Mouse (Mus musculus) heart, embryonic 15.5 days (tissue): ENCODE measurements around the gene Lmbr1l. TPM values are rescaled to one million over a fixed set of nuclear protein-coding genes. Genes with fewer than 3 reads are reported as not detected.

Experiments used
- ATAC-seq: fragments of 200-750 bp; cut with Nextera tagmentation; replicated peaks from 2 replicates; pipeline ENCODE4 v1.8.0; 2017; ENCODE audit warnings: low read depth, moderate TSS enrichment; ENCODE audit not compliant: insufficient number of reproducible peaks, insufficient read depth, low FRiP score
- H3K27ac ChIP-seq: fragments of 300-500 bp; sonication (generic); 2 replicates; pipeline ENCODE4 v1.5.1; 2015; ENCODE audit warnings: mild to moderate bottlenecking, inconsistent platforms
- H3K27me3 ChIP-seq: fragments of 300-500 bp; sonication (generic); 2 replicates; pipeline ENCODE4 v1.6.1; 2015; ENCODE audit warnings: inconsistent platforms
- H3K36me3 ChIP-seq: fragments of 300-500 bp; sonication (generic); 2 replicates; pipeline ENCODE4 v1.6.1; 2015; ENCODE audit warnings: mild to moderate bottlenecking, inconsistent platforms
- H3K4me1 ChIP-seq: fragments of 300-500 bp; sonication (generic); replicated peaks from 2 replicates; pipeline ENCODE4 v1.6.1; 2015; ENCODE audit warnings: inconsistent platforms
- H3K4me2 ChIP-seq: fragments of 300-500 bp; sonication (generic); 2 replicates; pipeline ENCODE4 v1.6.1; 2015; ENCODE audit warnings: inconsistent platforms, mild to moderate bottlenecking, moderate library complexity
- H3K4me3 ChIP-seq: fragments of 300-500 bp; sonication (generic); 2 replicates; pipeline ENCODE4 v1.5.1; 2015; ENCODE audit warnings: mild to moderate bottlenecking, inconsistent platforms
- H3K9ac ChIP-seq: fragments of 300-500 bp; sonication (generic); 2 replicates; pipeline ENCODE4 v1.6.1; 2015; ENCODE audit warnings: mild to moderate bottlenecking, inconsistent platforms
- H3K9me3 ChIP-seq: fragments of 300-500 bp; sonication (generic); replicated peaks from 2 replicates; pipeline ENCODE4 v1.6.1; 2016; ENCODE audit warnings: inconsistent platforms
- WGBS: fragments of 180-500 bp; shearing (Covaris S2); methylation state at CpG from one replicate; pipeline ENCODE4 v1.1.7; 2015; ENCODE audit warnings: mixed read lengths; 5-methylcytosine and 5-hydroxymethylcytosine counted together
- polyA plus RNA-seq: library from polyadenylated mRNA; unstranded; fragments of >200 nt; fragmentation: Nextera tagmentation; extraction: Ambion mirVana; gene quantifications from 2 replicates; pipeline ENCODE4 v1.2.1, GENCODE M21; 2015

Gene Lmbr1l
- polyA plus RNA-seq, 1 experiment from 2014 or later = 10.7 TPM

DNA sequence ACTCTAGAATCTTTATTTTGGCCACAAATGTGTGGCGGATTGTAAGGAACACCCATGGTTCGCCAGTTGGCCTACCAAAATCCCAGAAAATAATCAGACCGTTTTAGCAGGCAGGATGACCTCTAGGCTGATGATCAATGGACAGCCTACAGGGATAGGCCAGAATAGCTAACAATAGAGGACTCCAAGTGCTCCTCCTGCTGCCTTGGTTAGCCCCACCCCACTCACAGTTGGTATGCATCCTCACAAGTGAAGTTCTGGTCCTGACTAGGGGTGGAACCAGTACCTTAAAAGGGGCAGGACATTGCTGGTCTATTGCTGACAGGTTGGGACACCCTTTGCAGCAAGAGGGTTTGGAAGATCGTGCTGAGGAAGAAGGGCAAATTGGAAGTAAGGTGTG is 25.0 kb downstream of the Lmbr1l start:
- Histone ChIP-seq H3K9me3 (no peaks in the 10 kb centered on the region), H3K9ac (no peak overlapping the region), H3K27me3 (peaks cover 54% of the 10 kb centered on the region), H3K4me2 (0 out of 2 replicates have a peak overlapping the region, but pooled peaks have one; percentile 95), H3K4me3 (no peak overlapping the region), H3K36me3 (no peaks in the 10 kb centered on the region), H3K4me1 (peaks cover 50% of the 10 kb centered on the region), H3K27ac (no peak overlapping the region)
- no peak for ATAC-seq
- 78% methylated on average over 4 of the region's 4 CpGs for WGBS

DNA sequence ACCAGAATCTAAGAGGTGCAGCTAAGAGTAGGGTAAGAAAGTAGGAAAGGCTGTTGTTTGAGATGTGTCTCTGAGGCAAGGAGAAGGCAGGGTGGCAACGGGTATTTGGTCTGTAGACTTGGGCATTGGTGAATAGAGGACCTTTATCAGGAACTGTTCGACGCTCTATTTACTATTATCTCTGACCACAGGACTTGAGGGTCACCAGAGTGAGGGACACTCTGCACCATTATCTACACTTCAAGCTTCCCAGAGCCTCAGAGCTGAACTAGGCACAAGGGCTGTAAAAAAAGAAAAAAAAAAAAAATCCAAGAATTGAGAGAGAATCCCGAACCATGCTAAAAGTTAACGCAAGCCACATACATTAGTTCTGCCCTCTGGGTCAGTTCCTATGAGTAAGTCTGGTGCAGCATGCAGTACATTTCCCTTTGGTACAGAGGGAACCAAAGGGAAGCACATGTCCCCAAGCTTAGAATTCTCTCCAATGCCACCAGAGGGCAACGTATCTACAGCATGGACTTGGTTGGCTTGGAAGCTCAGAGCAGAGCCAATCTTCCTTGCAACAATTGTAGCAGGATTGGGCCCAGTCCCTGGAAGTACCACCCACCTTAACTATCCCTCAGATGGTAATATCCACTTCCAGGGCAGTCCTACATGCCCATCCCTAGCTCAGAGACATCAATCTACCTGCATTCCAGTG is 26.0 kb downstream of the Lmbr1l start:
- Histone ChIP-seq H3K27ac (no peak overlapping the region), H3K9ac (no peak overlapping the region), H3K4me1 (peaks cover 41% of the 10 kb centered on the region), H3K9me3 (no peaks in the 10 kb centered on the region), H3K36me3 (no peaks in the 10 kb centered on the region), H3K4me3 (no peak overlapping the region), H3K4me2 (no peak overlapping the region), H3K27me3 (peaks cover 45% of the 10 kb centered on the region)
- WGBS = 27% methylated on average over 6 of the region's 6 CpGs
- peak; percentile 77 for ATAC-seq

DNA sequence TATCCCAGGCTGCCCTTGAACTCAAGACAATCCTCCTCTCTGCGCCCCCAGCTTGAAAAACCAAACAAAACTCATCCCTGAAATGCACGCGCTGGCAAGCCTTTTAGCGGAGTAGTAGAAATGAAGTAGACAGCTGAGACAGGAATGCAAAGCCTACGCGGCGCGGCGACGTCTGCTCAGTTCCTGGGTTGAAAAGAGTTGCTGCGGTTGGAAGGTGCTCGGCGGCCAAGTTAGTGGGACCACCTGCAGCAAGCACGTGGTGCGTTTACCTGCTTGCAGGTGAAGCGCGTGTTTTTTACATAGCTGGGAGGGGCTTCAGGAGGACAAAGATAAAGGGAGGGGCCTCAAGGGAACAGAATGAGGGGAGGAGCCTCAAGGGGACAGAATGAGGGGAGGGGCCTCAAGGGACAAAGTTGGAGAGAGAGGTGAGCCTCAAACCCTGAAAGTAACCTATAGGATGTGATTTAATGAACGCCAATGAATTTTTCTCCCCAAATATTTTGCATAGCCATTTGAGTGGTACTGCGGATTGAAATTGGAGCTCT is 26.8 kb downstream of the Lmbr1l start:
- Histone ChIP-seq H3K9me3 (no peaks in the 10 kb centered on the region), H3K9ac (no peak overlapping the region), H3K27ac (no peak overlapping the region), H3K27me3 (peaks cover 37% of the 10 kb centered on the region), H3K4me1 (peaks cover 36% of the 10 kb centered on the region), H3K36me3 (no peaks in the 10 kb centered on the region), H3K4me2 (peak overlapping the region; percentile 50), H3K4me3 (peak overlapping the region; percentile 18)
- no peak for ATAC-seq
- 12% methylated on average over 19 of the region's 19 CpGs for WGBS

DNA sequence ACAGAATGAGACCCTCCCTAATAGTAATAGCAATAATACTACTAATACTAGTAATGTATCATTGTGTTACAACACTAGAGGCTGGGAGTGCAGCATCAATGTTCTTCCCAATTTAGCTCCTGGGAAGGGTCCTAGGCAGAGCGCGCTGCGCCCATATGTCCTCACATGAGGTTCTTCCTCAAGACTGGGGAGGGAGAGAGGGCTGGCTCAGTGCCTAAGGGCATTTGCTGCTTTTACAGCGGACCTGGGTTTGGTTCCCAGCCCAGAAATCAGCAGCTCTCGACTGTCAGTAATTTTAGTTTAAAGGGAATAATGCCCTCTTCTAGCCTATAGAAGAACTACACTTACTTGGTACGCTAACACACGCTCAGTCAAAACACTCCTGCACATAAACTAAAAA is 30.5 kb downstream of the Lmbr1l start:
- no peak for ATAC-seq
- Histone ChIP-seq H3K36me3 (no peaks in the 10 kb centered on the region), H3K27me3 (peaks cover 2% of the 10 kb centered on the region; the same call in 1 of the 2 replicates), H3K9me3 (no peaks in the 10 kb centered on the region), H3K27ac (no peak overlapping the region), H3K4me2 (no peak overlapping the region), H3K9ac (no peak overlapping the region), H3K4me3 (no peak overlapping the region), H3K4me1 (peaks cover 9% of the 10 kb centered on the region)
- 79% methylated on average over 7 of the region's 7 CpGs for WGBS

DNA sequence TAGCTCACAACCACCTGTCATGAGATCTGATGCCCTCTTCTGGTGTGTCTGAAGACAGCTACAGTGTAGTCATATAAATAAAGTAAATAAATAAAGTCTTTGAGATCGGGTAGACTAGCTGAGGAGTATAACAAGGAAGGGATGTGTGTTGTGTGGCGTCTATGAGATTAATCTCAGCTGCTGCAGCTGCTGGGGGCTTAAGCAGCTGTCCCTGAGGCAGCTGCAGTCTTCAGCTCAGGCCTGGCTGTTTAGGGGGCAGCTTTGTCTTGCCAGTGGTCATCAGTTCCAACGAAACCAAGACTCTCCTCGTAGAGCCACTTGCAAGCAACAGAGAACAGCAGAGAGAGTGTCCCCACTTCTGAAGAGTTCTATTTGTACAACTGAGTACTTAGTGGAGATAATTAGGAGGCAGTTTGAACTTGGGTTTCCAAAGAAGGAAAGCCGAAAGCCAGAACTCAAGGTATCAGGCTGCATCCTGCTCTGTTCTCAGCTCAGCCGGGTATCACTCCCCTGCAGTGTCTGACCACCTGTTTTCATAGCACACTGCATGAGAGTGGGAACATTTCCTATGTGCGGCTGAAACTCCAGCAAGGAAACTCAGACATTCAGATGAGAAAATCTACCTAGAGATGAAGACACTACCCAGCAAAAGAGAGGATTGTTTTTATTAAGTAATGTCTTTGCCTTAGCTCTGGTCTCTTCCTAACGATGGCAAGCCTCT is 31.2 kb downstream of the Lmbr1l start:
- 63% methylated on average over 8 of the region's 8 CpGs for WGBS
- ATAC-seq = no peak
- H3K4me2 ChIP-seq = no peak overlapping the region

DNA sequence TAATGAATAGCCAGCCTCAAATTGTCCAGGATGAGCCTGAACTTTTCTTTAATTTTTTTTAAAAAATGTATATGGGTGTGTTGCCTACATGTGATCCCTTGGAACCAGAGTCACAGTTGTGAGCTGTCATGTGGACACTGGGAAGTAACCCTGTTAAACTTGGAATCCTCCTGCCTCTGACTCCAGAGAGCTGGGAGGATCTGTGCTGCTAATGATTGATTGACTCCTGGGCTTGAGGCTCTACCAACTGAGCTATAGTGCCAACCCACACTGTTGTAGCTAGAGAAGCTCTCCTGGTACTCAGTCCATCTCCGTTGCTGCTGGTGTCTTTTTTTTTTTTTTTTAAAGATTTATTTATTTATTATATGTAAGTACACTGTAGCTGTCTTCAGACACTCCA is 33.9 kb downstream of the Lmbr1l start:
- Histone ChIP-seq H3K4me3 (no peak overlapping the region), H3K4me1 (peaks cover 12% of the 10 kb centered on the region), H3K9ac (no peak overlapping the region), H3K27me3 (no peaks in the 10 kb centered on the region; the same call in 1 of the 2 replicates), H3K4me2 (no peak overlapping the region), H3K36me3 (no peaks in the 10 kb centered on the region), H3K9me3 (no peaks in the 10 kb centered on the region), H3K27ac (no peak overlapping the region)
- ATAC-seq = no peak
- 76% methylated on average over 1 of the region's 1 CpGs for WGBS

More for the DNA sequence above, 31.2 kb downstream of the Lmbr1l start:
- Histone ChIP-seq H3K9ac (no peak overlapping the region), H3K9me3 (no peaks in the 10 kb centered on the region), H3K36me3 (no peaks in the 10 kb centered on the region), H3K4me3 (no peak overlapping the region), H3K27ac (no peak overlapping the region), H3K27me3 (no peaks in the 10 kb centered on the region; the same call in 1 of the 2 replicates), H3K4me1 (peaks cover 5% of the 10 kb centered on the region)

DNA sequence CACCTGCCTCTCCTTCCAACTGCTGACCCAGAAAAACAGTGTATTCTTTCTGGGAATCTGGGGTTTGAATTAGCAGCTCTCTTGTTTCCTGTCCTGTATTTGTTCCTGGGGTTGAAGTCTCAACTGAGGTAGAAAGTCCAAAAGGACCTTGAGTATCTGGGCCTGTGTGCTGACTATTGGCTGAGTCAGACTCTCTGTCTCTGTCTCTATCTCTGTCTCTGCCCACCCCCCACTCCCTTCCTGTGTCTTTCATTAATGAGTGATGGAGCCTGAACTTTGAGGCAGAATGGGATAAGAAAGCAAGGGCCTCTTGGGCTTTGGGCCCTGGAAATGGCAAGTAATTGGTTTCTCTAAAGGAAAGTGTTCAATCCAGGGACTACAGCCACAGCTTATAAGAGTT is 34.4 kb downstream of the Lmbr1l start:
- no peaks in the 10 kb centered on the region for H3K36me3 ChIP-seq
- H3K4me1 ChIP-seq = peaks cover 12% of the 10 kb centered on the region
- no peak overlapping the region for H3K27ac ChIP-seq
- H3K4me2 ChIP-seq = no peak overlapping the region
- no peaks in the 10 kb centered on the region; the same call in 1 of the 2 replicates for H3K27me3 ChIP-seq
- no peak overlapping the region for H3K4me3 ChIP-seq
- H3K9ac ChIP-seq = no peak overlapping the region
- no peak for ATAC-seq
- H3K9me3 ChIP-seq = no peaks in the 10 kb centered on the region

DNA sequence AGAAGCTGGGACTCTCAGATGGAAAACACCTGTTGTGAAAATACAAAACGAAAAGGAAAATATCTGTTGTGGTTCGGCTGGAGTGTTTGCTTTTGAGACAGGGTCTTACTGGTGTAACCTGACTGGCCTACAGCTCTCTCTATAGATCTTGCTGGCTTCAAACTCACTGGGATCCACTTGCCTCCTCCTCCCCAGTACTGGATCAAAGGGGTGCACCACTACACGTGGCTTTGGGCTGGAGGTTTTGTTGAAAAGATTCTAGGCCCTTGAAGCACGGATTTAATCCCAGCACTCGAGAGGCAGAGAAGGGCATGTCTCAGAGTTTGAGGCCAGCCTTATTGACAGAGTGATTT is 36.4 kb downstream of the Lmbr1l start:
- H3K4me1 ChIP-seq = peaks cover 12% of the 10 kb centered on the region

DNA sequence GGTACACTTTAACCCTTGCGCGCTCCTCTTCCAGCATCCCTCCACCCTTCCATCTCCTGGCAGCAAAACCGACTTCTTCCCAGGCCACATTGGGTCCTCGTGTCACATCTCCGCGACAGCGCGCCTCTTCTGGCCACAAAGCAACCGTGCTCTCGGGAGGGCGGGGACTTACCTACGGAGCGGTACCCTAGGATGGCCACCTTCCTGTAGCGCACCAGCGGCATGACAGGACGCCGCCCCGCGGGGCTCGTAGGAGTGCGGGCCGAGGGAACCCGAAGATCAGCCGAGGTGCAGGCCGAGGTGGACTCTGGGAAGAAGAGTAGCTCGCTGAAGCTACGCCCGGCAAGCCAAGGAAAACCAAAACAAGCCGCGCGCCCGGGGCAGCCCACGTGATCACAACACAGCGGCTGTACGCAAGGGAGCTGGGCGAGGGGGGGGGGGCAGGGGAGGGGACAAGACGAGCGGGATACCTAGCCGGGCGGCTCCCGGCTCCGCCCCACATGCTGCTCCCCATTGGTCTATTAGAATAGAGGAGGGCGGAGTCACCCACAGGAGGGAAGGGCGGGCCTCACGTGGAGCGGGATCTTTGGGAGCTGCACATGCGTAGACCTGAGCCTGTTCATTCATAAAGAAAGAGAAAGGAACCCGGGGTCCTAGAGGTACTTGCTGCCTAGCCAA is 36.9 kb downstream of the Lmbr1l start:
- no peaks in the 10 kb centered on the region for H3K36me3 ChIP-seq
- H3K27ac ChIP-seq = peak overlapping the region; percentile 78
- peaks cover 12% of the 10 kb centered on the region for H3K4me1 ChIP-seq
- no peaks in the 10 kb centered on the region for H3K27me3 ChIP-seq
- H3K9ac ChIP-seq = peak overlapping the region; percentile 77
- H3K4me2 ChIP-seq = peak overlapping the region; percentile 99
- no peaks in the 10 kb centered on the region for H3K9me3 ChIP-seq
- peak overlapping the region; percentile 88 for H3K4me3 ChIP-seq
- under 1% methylated on average over 45 of the region's 48 CpGs for WGBS
- peak; percentile 97 for ATAC-seq

More for the DNA sequence above, 36.4 kb downstream of the Lmbr1l start:
- H3K36me3 ChIP-seq = no peaks in the 10 kb centered on the region
- no peak overlapping the region; the same call in 1 of the 2 replicates for H3K9ac ChIP-seq
- ATAC-seq = no peak
- peak overlapping the region; percentile 99 for H3K4me2 ChIP-seq
- H3K27ac ChIP-seq = no peak overlapping the region
- peak overlapping the region; percentile 88 for H3K4me3 ChIP-seq
- no peaks in the 10 kb centered on the region for H3K27me3 ChIP-seq
- no peaks in the 10 kb centered on the region for H3K9me3 ChIP-seq
- WGBS = 19% methylated on average over 5 of the region's 5 CpGs

DNA sequence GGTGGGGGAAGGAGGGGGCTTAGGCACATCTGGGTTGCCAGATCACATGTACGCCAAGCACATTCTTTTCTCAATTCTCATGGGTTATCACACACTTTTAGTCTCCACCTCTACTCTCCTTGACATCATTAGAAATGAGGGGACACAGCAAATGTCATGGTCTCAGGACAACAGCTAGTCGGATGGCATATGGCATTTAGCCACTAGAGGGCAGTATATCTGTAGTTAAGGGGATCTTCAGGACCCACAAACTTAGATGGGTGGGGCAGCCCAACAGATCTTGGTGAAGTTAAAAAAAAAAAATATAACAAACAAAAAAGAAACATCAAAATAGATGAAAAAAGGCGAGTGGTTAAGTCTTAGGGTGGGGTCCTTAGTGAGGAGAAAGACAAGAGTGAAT is 40.7 kb downstream of the Lmbr1l start:
- Histone ChIP-seq H3K9ac (no peak overlapping the region), H3K4me3 (no peak overlapping the region), H3K4me1 (peaks cover 19% of the 10 kb centered on the region), H3K36me3 (no peaks in the 10 kb centered on the region), H3K27me3 (no peaks in the 10 kb centered on the region), H3K4me2 (no peak overlapping the region), H3K9me3 (no peaks in the 10 kb centered on the region), H3K27ac (no peak overlapping the region)
- 9% methylated on average over 3 of the region's 3 CpGs for WGBS
- no peak for ATAC-seq
